Mouse (Mus musculus): ENCODE measurements around the gene Arhgap27. TPM values are rescaled to one million over a fixed set of nuclear protein-coding genes. Genes with fewer than 3 reads are reported as not detected.

Arhgap27 gene
- total RNA-seq, 1 experiment = 8.2 TPM

DNA sequence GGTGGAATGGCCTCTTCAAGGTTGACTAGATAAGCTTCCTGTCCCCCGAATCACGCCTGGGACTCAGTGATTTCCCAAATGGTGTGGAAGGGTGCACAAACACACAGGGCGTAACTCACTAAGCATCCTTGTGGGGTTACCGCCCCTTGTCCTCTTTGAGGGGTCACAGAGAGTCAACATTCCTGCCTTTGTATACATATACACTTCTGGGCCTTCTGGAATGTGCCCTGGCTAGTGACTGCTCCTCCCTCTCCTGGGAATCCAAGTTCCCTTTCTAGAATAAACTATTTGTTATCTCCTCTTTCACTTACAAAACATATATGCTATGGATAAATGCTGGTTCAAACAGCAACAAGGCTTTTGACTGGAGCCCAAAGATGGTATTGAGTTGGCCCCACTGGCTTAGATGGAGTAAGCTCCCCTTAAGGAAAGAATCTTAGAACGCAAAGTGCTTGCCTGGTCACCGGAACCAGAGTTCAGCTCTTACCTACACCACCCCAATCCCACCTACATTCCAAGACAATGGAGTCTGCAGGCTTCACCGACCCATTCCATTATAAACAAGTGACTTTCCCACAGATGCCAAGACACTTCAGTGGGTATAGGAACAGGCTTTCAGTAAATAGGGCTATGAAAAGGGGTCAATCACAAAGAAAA lies 24.5 kb upstream of the Arhgap27 start:
- TF ChIP-seq MAFK (IDR thresholded peaks at IDR 0.05; ENCODE audit: insufficient read depth, low read depth, low read length) (no peak), ZNF384 (IDR thresholded peaks at IDR 0.05; ENCODE audit: low read depth, low read length) (no peak), ZC3H11A (IDR thresholded peaks at IDR 0.05; ENCODE audit: borderline replicate concordance, low read depth, low read length) (no peak), HCFC1 (IDR thresholded peaks at IDR 0.05; ENCODE audit: borderline replicate concordance, insufficient read depth, low read length) (no peak), CHD2 (IDR thresholded peaks at IDR 0.05; ENCODE audit: low read depth, low read length) (peak; percentile 70; the same call in 1 of the 2 replicates)
- peak; percentile 44 for DNase-seq (ENCODE audit: low read depth, low spot score)
- peak overlapping the region; percentile 61; the same call in 1 of the 2 replicates for H3K27ac ChIP-seq (ENCODE audit: insufficient read depth, low read depth, low read length, poor library complexity, severe bottlenecking)
- peaks cover 2 to 18% of the 10 kb centered on the region in 2 experiments; a peak in 3 of 4 replicates for H3K4me1 ChIP-seq (ENCODE audit: control insufficient read depth in 2 of 2, insufficient read depth in 2 of 2, low read length in 2 of 2, poor library complexity in 1 of 2)
- no peaks in the 10 kb centered on the region for H3K9me3 ChIP-seq (ENCODE audit: control insufficient read depth, insufficient read depth, low read depth, low read length)
- peaks cover 53% of the 10 kb centered on the region for H3K36me3 ChIP-seq (ENCODE audit: control insufficient read depth, insufficient read depth, low read length, poor library complexity, severe bottlenecking)
- H3K9ac ChIP-seq (ENCODE audit: insufficient read depth, low read depth, low read length, poor library complexity, severe bottlenecking) = 0 out of 2 replicates have a peak overlapping the region, but pooled peaks have one; percentile 30
- peak overlapping the region in 1 of 2 experiments; percentile 21; a peak in 1 of 4 replicates for H3K4me3 ChIP-seq (ENCODE audit: insufficient read depth in 1 of 2, low read depth in 1 of 2, low read length in 2 of 2, poor library complexity in 1 of 2, severe bottlenecking in 1 of 2)
- in situ Hi-C loops (cut with MboI; ENCODE audit: low sequenced_read_pairs in 2 of 2, unreplicated experiment in 2 of 2) = no loop called here

- DNase-seq (ENCODE audit: low read depth, low spot score) = no peak
- Histone ChIP-seq H3K4me1 (ENCODE audit: control insufficient read depth in 2 of 2, insufficient read depth in 2 of 2, low read length in 2 of 2, poor library complexity in 1 of 2) (peaks cover 2 to 14% of the 10 kb centered on the region in 2 experiments; a peak in 3 of 4 replicates), H3K36me3 (ENCODE audit: control insufficient read depth, insufficient read depth, low read length, poor library complexity, severe bottlenecking) (peaks cover 51% of the 10 kb centered on the region), H3K4me3 (ENCODE audit: insufficient read depth in 1 of 2, low read depth in 1 of 2, low read length in 2 of 2, poor library complexity in 1 of 2, severe bottlenecking in 1 of 2) (no peak overlapping the region), H3K27ac (ENCODE audit: insufficient read depth, low read depth, low read length, poor library complexity, severe bottlenecking) (no peak overlapping the region), H3K9me3 (ENCODE audit: control insufficient read depth, insufficient read depth, low read depth, low read length) (no peaks in the 10 kb centered on the region), H3K9ac (ENCODE audit: insufficient read depth, low read depth, low read length, poor library complexity, severe bottlenecking) (no peak overlapping the region)
- TF ChIP-seq ZC3H11A (IDR thresholded peaks at IDR 0.05; ENCODE audit: borderline replicate concordance, low read depth, low read length) = no peak
- no peak for TF ChIP-seq MAFK (IDR thresholded peaks at IDR 0.05; ENCODE audit: insufficient read depth, low read depth, low read length)
- no peak for TF ChIP-seq HCFC1 (IDR thresholded peaks at IDR 0.05; ENCODE audit: borderline replicate concordance, insufficient read depth, low read length)
- TF ChIP-seq CHD2 (IDR thresholded peaks at IDR 0.05; ENCODE audit: low read depth, low read length) = no peak
- no peak for TF ChIP-seq ZNF384 (IDR thresholded peaks at IDR 0.05; ENCODE audit: low read depth, low read length)
- in situ Hi-C loops (cut with MboI; ENCODE audit: low sequenced_read_pairs in 2 of 2, unreplicated experiment in 2 of 2) = no loop called here
Measured at GRCm38 (mm10) chr11:103386827-103387226, 23.3 kb upstream of the Arhgap27 start.

- TF ChIP-seq ZNF384 (IDR thresholded peaks at IDR 0.05; ENCODE audit: low read depth, low read length) = no peak
- TF ChIP-seq CHD2 (IDR thresholded peaks at IDR 0.05; ENCODE audit: low read depth, low read length) = no peak
- no peak for TF ChIP-seq ZC3H11A (IDR thresholded peaks at IDR 0.05; ENCODE audit: borderline replicate concordance, low read depth, low read length)
- no peak for TF ChIP-seq MAFK (IDR thresholded peaks at IDR 0.05; ENCODE audit: insufficient read depth, low read depth, low read length)
- no peak for TF ChIP-seq HCFC1 (IDR thresholded peaks at IDR 0.05; ENCODE audit: borderline replicate concordance, insufficient read depth, low read length)
Measured at GRCm38 (mm10) chr11:103381956-103382613, 18.6 kb upstream of the Arhgap27 start.

GRCm38 (mm10) chr11:103381505-103381904 lies 18.0 kb upstream of the Arhgap27 start:
- Histone ChIP-seq H3K36me3 (ENCODE audit: control insufficient read depth, insufficient read depth, low read length, poor library complexity, severe bottlenecking) (peaks cover 62% of the 10 kb centered on the region), H3K9me3 (ENCODE audit: control insufficient read depth, insufficient read depth, low read depth, low read length) (no peaks in the 10 kb centered on the region), H3K4me1 (ENCODE audit: control insufficient read depth in 2 of 2, insufficient read depth in 2 of 2, low read length in 2 of 2, poor library complexity in 1 of 2) (peaks cover 0 to 2% of the 10 kb centered on the region in 2 experiments; a peak in 2 of 4 replicates), H3K4me3 (ENCODE audit: insufficient read depth in 1 of 2, low read depth in 1 of 2, low read length in 2 of 2, poor library complexity in 1 of 2, severe bottlenecking in 1 of 2) (no peak overlapping the region), H3K27ac (ENCODE audit: insufficient read depth, low read depth, low read length, poor library complexity, severe bottlenecking) (no peak overlapping the region), H3K9ac (ENCODE audit: insufficient read depth, low read depth, low read length, poor library complexity, severe bottlenecking) (no peak overlapping the region)
- TF ChIP-seq CHD2 (IDR thresholded peaks at IDR 0.05; ENCODE audit: low read depth, low read length) (no peak), MAFK (IDR thresholded peaks at IDR 0.05; ENCODE audit: insufficient read depth, low read depth, low read length) (no peak), ZC3H11A (IDR thresholded peaks at IDR 0.05; ENCODE audit: borderline replicate concordance, low read depth, low read length) (no peak), ZNF384 (IDR thresholded peaks at IDR 0.05; ENCODE audit: low read depth, low read length) (no peak), HCFC1 (IDR thresholded peaks at IDR 0.05; ENCODE audit: borderline replicate concordance, insufficient read depth, low read length) (no peak)
- no peak for DNase-seq (ENCODE audit: low read depth, low spot score)
- in situ Hi-C loops (cut with MboI; ENCODE audit: low sequenced_read_pairs in 2 of 2, unreplicated experiment in 2 of 2) = no loop called here

More at GRCm38 (mm10) chr11:103381956-103382613, 18.6 kb upstream of the Arhgap27 start:
- DNase-seq (ENCODE audit: low read depth, low spot score) = no peak
- H3K4me3 ChIP-seq (ENCODE audit: insufficient read depth in 1 of 2, low read depth in 1 of 2, low read length in 2 of 2, poor library complexity in 1 of 2, severe bottlenecking in 1 of 2) = no peak overlapping the region
- H3K9ac ChIP-seq (ENCODE audit: insufficient read depth, low read depth, low read length, poor library complexity, severe bottlenecking) = no peak overlapping the region
- H3K36me3 ChIP-seq (ENCODE audit: control insufficient read depth, insufficient read depth, low read length, poor library complexity, severe bottlenecking) = peaks cover 62% of the 10 kb centered on the region
- H3K9me3 ChIP-seq (ENCODE audit: control insufficient read depth, insufficient read depth, low read depth, low read length) = no peaks in the 10 kb centered on the region
- peaks cover 0 to 4% of the 10 kb centered on the region in 2 experiments; a peak in 2 of 4 replicates for H3K4me1 ChIP-seq (ENCODE audit: control insufficient read depth in 2 of 2, insufficient read depth in 2 of 2, low read length in 2 of 2, poor library complexity in 1 of 2)
- H3K27ac ChIP-seq (ENCODE audit: insufficient read depth, low read depth, low read length, poor library complexity, severe bottlenecking) = no peak overlapping the region
- in situ Hi-C loops (cut with MboI; ENCODE audit: low sequenced_read_pairs in 2 of 2, unreplicated experiment in 2 of 2) = no loop called here
